Mouse (Mus musculus): Measurements from ENCODE around the gene Styk1. TPM values are rescaled to one million over a fixed set of nuclear protein-coding genes. Genes with fewer than 3 reads are reported as not detected.

Gene Styk1
- polyA plus RNA-seq, 1 experiment from 2014 or later, result 0.40 TPM

DNA sequence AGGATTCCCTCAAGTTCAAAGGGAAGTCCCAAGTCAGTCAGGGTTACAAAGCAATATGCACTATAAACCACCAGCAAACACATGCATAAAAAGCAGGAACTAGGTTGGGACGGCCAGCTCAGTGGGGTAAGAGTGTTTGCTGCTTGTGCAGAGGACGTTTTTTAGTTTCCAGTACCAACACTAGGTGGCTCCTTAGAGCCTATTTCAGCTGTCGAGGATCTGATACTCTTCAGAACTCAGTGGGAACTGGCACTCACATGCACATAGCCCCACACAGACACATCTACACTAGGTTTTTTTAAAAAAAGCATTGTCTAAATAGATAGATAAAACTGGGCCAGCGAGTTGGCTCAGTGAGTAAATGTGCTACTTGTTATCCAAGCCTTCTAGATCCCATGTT is 13.7 kb upstream of the Styk1 start:
- ATAC-seq (ENCODE audit: insufficient number of reproducible peaks, low FRiP score), result no peak
- Histone ChIP-seq H3K4me2 (no peak overlapping the region), H3K9ac (no peak overlapping the region), H3K4me1 (replicated peaks) (peaks cover 9% of the 10 kb centered on the region; the same call in 1 of the 2 replicates), H3K27me3 (replicated peaks) (no peaks in the 10 kb centered on the region), H3K9me3 (replicated peaks) (no peaks in the 10 kb centered on the region), H3K4me3 (no peak overlapping the region), H3K27ac (ENCODE audit: poor library complexity, severe bottlenecking) (no peak overlapping the region), H3K36me3 (peaks cover 65% of the 10 kb centered on the region)
- WGBS, result 43% methylated on average over 4 of the region's 4 CpGs

DNA sequence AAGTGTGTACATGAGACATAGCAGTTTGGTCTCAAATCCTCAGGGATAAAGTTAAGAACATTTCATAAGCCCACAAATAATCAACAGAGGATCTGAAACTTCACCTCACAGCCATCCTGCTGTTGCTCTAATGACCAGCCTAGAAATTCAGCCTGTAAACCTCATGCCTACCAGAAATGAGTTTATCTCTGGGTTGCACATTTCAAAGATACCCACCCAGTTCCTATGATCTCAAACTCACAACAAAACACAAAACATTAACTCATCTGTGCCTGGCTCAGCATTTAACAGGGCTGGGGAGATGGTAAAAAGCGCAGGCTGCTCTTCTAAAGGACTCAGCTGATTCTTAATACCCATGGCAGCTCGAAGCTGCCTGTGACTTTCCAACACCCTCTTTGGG is 11.0 kb upstream of the Styk1 start:
- H3K36me3 ChIP-seq, result peaks cover 53% of the 10 kb centered on the region
- 91% methylated on average over 2 of the region's 2 CpGs for WGBS
- H3K27ac ChIP-seq (ENCODE audit: poor library complexity, severe bottlenecking), result no peak overlapping the region
- ATAC-seq (ENCODE audit: insufficient number of reproducible peaks, low FRiP score), result no peak
- H3K27me3 ChIP-seq (replicated peaks), result no peaks in the 10 kb centered on the region
- no peaks in the 10 kb centered on the region for H3K4me1 ChIP-seq (replicated peaks)
- no peaks in the 10 kb centered on the region for H3K9me3 ChIP-seq (replicated peaks)
- H3K4me2 ChIP-seq, result no peak overlapping the region
- no peak overlapping the region for H3K4me3 ChIP-seq
- H3K9ac ChIP-seq, result no peak overlapping the region

DNA sequence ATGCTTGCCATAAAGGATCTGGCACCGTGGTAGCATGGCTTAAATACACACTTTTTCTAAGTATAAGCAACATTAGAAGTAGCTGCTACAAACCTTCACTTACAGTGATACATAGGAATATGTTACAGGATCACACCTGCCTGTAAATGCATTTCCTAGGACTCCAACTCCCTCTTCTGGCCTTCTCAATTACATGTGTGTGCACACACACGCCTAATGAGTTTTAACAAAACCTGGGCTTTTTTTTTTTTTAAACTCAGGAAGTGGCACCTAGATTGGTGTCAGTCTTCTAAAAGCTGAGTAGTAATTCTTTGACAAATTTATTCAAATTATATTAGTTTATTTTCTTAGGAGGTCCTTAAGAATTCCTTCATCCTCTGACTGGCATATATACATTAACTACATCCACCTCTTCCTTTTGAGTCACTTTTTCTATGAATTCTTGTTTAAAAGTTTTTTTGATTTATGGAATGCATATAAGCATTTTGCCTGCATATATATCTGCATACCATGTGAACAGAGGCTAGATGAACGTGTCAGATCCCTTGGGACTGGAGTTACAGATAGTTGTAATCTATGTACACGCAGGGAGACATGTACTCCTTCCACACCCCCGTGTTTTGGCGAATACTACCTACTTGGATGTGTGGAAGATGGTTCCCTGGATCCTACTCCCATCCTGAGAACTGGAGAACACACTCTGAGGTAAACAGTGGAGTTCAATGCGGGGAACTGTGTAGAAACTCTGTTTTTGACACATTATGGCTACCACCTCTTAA is 9.8 kb upstream of the Styk1 start:
- H3K4me2 ChIP-seq, result no peak overlapping the region
- H3K27me3 ChIP-seq (replicated peaks), result no peaks in the 10 kb centered on the region
- H3K4me3 ChIP-seq, result no peak overlapping the region
- no peak overlapping the region for H3K27ac ChIP-seq (ENCODE audit: poor library complexity, severe bottlenecking)
- WGBS, result 79% methylated on average over 7 of the region's 7 CpGs
- no peak for ATAC-seq (ENCODE audit: insufficient number of reproducible peaks, low FRiP score)
- peaks cover 46% of the 10 kb centered on the region for H3K36me3 ChIP-seq
- H3K9ac ChIP-seq, result no peak overlapping the region
- no peaks in the 10 kb centered on the region for H3K9me3 ChIP-seq (replicated peaks)
- H3K4me1 ChIP-seq (replicated peaks), result no peaks in the 10 kb centered on the region

DNA sequence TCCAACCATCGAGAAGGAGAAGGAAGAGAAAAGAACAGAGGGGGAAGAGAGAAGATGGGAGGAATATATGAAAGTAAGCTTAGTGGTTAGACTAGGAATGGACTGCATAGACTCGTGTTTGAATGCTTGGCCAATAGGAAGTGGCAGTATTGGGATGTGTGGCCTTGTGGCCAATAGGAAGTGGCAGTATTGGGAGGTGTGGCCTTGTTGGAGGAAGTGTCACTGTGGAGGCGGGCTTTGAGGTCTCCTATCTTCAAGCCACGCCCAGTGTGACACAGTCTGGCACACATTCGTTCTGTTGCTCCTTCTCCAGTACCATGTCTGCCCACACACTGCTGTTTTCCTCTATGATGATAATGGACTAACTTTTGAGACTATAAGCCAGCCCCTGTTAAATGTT is 7.3 kb upstream of the Styk1 start:
- no peak overlapping the region for H3K9ac ChIP-seq
- no peaks in the 10 kb centered on the region for H3K27me3 ChIP-seq (replicated peaks)
- H3K27ac ChIP-seq (ENCODE audit: poor library complexity, severe bottlenecking), result no peak overlapping the region
- H3K9me3 ChIP-seq (replicated peaks), result no peaks in the 10 kb centered on the region
- ATAC-seq (ENCODE audit: insufficient number of reproducible peaks, low FRiP score), result no peak
- no peak overlapping the region for H3K4me3 ChIP-seq
- H3K4me1 ChIP-seq (replicated peaks), result no peaks in the 10 kb centered on the region
- H3K4me2 ChIP-seq, result no peak overlapping the region
- peaks cover 22% of the 10 kb centered on the region for H3K36me3 ChIP-seq
- 69% methylated on average over 5 of the region's 5 CpGs for WGBS

DNA sequence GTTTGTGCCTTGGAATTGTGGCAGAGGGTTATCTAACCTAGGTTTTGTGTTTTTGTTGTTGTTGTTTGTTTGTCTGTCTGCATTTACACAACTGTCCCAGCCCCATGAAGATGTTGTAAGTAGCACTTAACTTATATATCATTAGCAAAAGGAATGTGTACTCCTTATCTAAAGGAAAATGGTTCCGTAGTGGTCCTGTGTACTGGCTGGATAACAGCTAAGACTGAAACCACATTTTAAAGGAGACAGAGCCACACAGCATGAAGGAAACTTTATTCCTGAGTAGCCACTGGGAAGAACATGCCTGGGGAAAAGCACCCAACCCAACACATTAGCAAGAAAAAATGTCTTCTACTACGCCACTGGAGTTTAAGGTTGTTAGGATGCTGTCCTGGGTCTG is 6.1 kb upstream of the Styk1 start:
- peaks cover 13% of the 10 kb centered on the region for H3K36me3 ChIP-seq
- H3K4me2 ChIP-seq, result no peak overlapping the region
- no peak overlapping the region for H3K9ac ChIP-seq
- H3K27ac ChIP-seq (ENCODE audit: poor library complexity, severe bottlenecking), result no peak overlapping the region
- no peaks in the 10 kb centered on the region for H3K4me1 ChIP-seq (replicated peaks)
- no peaks in the 10 kb centered on the region for H3K27me3 ChIP-seq (replicated peaks)
- no peaks in the 10 kb centered on the region for H3K9me3 ChIP-seq (replicated peaks)
- 46% methylated on average over 2 of the region's 2 CpGs for WGBS
- no peak for ATAC-seq (ENCODE audit: insufficient number of reproducible peaks, low FRiP score)
- no peak overlapping the region for H3K4me3 ChIP-seq

DNA sequence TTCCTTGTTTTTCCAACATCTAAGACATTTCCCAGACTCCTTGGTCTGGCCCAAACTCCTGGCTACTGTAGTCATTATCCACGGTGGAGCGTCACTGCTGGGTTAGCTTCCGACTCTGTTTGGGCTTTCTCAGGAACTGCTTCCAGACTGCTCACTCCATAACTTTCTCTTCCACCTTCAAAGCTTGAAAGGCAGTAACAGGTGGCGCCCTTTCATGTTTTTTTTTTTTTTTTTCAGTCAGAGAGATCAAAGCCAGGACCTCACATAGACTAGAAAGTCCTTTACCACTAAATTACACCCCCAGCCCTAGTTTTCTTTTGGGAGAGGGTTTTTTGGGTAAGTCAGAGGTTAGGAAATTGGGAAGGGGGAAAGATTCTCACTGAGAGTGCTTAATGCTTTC is 1.5 kb upstream of the Styk1 start:
- Histone ChIP-seq H3K9ac (no peak overlapping the region), H3K4me1 (replicated peaks) (0 out of 2 replicates have a peak, but pooled peaks cover 4% of the 10 kb centered on the region), H3K27me3 (replicated peaks) (no peaks in the 10 kb centered on the region), H3K36me3 (no peaks in the 10 kb centered on the region), H3K27ac (ENCODE audit: poor library complexity, severe bottlenecking) (no peak overlapping the region), H3K4me2 (no peak overlapping the region), H3K4me3 (no peak overlapping the region), H3K9me3 (replicated peaks) (no peaks in the 10 kb centered on the region)
- WGBS, result 37% methylated on average over 4 of the region's 4 CpGs
- no peak for ATAC-seq (ENCODE audit: insufficient number of reproducible peaks, low FRiP score)

DNA sequence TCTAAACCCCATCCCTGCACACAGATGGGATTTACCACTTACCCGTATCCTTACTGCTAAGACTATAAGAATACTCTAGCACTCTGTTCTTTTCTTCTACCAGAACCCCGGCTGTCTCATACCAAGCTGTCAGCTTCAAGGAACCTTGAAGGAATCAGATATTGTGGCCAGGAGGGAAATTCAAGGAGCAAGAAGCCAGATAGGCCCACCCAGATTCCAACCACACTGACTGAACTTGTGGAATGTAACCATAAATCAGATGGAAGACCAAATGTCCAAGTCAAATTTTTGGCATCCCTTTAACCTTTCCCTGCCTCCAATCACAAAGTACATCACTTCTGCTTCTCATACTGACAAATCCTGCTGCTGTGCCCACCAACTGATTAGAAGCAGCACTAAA is 6.4 kb downstream of the Styk1 start:
- no peak for ATAC-seq (ENCODE audit: insufficient number of reproducible peaks, low FRiP score)
- H3K27ac ChIP-seq (ENCODE audit: poor library complexity, severe bottlenecking), result no peak overlapping the region
- no peak overlapping the region for H3K9ac ChIP-seq
- no peaks in the 10 kb centered on the region for H3K36me3 ChIP-seq
- WGBS, result 83% methylated on average over 2 of the region's 2 CpGs
- H3K4me3 ChIP-seq, result no peak overlapping the region
- H3K4me1 ChIP-seq (replicated peaks), result no peaks in the 10 kb centered on the region
- H3K4me2 ChIP-seq, result no peak overlapping the region
- no peaks in the 10 kb centered on the region for H3K27me3 ChIP-seq (replicated peaks)
- H3K9me3 ChIP-seq (replicated peaks), result no peaks in the 10 kb centered on the region

DNA sequence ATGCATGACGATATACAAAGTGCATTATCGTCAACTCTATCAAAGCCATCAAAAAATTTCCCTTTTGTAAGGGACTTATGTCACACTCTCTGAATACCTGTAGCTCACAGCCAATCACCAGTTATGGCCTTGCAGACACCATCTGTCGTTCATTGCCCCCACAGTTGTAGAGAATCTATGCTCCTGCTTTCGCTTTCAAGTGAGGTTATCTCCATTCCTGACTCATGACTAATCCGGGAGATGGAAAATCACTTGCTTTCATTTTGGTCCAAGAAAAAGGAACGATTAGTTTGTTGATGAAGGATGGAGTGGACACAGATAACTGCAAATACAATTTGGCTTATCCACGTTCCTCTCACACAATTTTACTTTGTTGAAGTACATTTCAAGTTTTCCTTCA is 9.1 kb downstream of the Styk1 start:
- WGBS, result 59% methylated on average over 7 of the region's 7 CpGs
- Histone ChIP-seq H3K4me1 (replicated peaks) (no peaks in the 10 kb centered on the region), H3K4me2 (no peak overlapping the region), H3K9me3 (replicated peaks) (no peaks in the 10 kb centered on the region), H3K27ac (ENCODE audit: poor library complexity, severe bottlenecking) (no peak overlapping the region), H3K27me3 (replicated peaks) (no peaks in the 10 kb centered on the region), H3K36me3 (no peaks in the 10 kb centered on the region), H3K4me3 (no peak overlapping the region), H3K9ac (no peak overlapping the region)
- ATAC-seq (ENCODE audit: insufficient number of reproducible peaks, low FRiP score), result no peak

DNA sequence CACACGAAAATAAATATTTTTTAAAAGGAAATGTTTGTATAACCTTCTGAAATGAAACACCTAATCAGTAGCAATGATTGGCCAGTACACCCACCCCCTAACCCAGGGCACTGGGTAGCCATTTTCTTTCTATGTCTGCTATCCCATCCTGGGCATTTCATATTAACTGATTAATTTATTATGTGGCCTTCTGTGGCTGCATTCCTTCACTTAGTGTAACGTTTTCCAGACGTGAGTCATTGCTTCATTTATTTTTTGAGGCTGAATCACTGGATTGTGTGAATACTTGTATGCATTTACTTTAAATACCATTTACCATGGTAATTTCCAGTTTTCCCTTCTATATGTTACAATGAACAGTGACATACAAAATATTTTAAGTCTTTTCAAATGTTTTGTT is 13.3 kb downstream of the Styk1 start:
- WGBS, result 49% methylated on average over 3 of the region's 3 CpGs
- no peaks in the 10 kb centered on the region for H3K27me3 ChIP-seq (replicated peaks)
- H3K9ac ChIP-seq, result no peak overlapping the region
- H3K4me1 ChIP-seq (replicated peaks), result no peaks in the 10 kb centered on the region
- ATAC-seq (ENCODE audit: insufficient number of reproducible peaks, low FRiP score), result no peak
- H3K4me2 ChIP-seq, result no peak overlapping the region
- H3K36me3 ChIP-seq, result no peaks in the 10 kb centered on the region
- H3K27ac ChIP-seq (ENCODE audit: poor library complexity, severe bottlenecking), result no peak overlapping the region
- H3K4me3 ChIP-seq, result no peak overlapping the region
- no peaks in the 10 kb centered on the region for H3K9me3 ChIP-seq (replicated peaks)

DNA sequence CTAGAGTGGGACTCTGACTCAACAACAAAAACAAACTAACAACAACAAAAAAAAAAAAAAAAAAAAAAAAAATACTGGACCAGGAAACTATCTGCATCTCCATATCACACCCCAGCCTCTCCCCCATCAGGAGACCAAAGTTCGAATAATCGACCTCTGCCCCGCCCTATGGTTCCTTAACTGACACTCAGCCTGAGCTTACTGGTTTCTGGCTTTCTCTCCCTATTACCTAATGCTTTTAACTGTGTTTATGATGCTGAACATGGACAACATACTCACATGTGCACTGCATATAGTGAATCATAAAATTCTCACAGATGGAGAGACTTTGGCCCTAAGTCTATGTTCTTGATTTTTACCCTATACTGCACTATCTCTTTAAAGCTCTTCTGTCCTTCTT is 14.1 kb downstream of the Styk1 start:
- H3K27ac ChIP-seq (ENCODE audit: poor library complexity, severe bottlenecking), result no peak overlapping the region
- no peak overlapping the region for H3K9ac ChIP-seq
- no peaks in the 10 kb centered on the region for H3K27me3 ChIP-seq (replicated peaks)
- ATAC-seq (ENCODE audit: insufficient number of reproducible peaks, low FRiP score), result no peak
- no peaks in the 10 kb centered on the region for H3K4me1 ChIP-seq (replicated peaks)
- H3K9me3 ChIP-seq (replicated peaks), result no peaks in the 10 kb centered on the region
- H3K36me3 ChIP-seq, result no peaks in the 10 kb centered on the region
- no peak overlapping the region for H3K4me3 ChIP-seq
- no peak overlapping the region for H3K4me2 ChIP-seq
- whole genome bisulfite sequencing, result 71% methylated on average over 3 of the region's 3 CpGs

DNA sequence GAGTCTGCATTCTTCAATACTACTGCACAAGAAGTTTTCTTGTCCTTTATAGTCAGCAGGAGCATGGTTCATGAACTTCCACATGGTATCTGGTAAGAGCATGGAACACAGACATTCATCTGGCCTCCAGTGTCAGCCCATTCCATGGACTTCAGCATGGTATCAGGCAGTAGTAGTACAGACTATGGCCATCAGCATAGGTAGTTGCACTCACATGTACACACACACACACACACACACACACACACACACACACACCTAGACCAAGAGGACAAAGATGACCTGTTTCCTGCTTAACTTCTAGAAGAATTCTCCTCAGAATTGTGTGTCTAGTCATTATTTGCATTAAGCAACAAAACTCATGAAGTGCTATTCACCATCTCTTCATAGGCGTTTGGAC is 14.6 kb downstream of the Styk1 start:
- Histone ChIP-seq H3K27ac (ENCODE audit: poor library complexity, severe bottlenecking) (no peak overlapping the region), H3K4me2 (no peak overlapping the region), H3K4me1 (replicated peaks) (no peaks in the 10 kb centered on the region), H3K9me3 (replicated peaks) (no peaks in the 10 kb centered on the region), H3K4me3 (no peak overlapping the region), H3K9ac (no peak overlapping the region), H3K36me3 (no peaks in the 10 kb centered on the region), H3K27me3 (replicated peaks) (no peaks in the 10 kb centered on the region)
- WGBS, result 62% methylated on average over 1 of the region's 1 CpGs
- no peak for ATAC-seq (ENCODE audit: insufficient number of reproducible peaks, low FRiP score)

DNA sequence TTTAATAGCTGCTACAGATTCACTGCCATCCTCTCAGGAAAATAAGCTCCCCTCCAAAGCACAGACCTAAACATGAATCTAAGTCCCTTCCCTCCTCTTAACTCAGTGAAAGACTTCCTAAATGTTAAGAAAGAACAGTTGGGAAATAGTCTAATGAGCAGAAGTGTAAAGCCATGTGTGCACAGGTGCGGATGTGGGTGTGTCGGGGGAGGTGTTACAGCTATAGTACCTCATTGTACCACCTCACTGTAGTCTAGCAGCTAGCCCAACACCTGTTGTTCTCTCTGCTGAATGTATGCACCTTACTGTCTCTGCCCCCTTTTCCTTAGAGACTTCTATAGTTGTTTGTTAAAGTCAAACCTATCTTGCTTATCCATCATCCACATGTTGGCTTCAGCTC is 26.3 kb downstream of the Styk1 start:
- Histone ChIP-seq H3K4me2 (no peak overlapping the region), H3K27me3 (replicated peaks) (no peaks in the 10 kb centered on the region), H3K9ac (no peak overlapping the region), H3K27ac (ENCODE audit: poor library complexity, severe bottlenecking) (no peak overlapping the region), H3K9me3 (replicated peaks) (no peaks in the 10 kb centered on the region), H3K36me3 (no peaks in the 10 kb centered on the region), H3K4me3 (no peak overlapping the region), H3K4me1 (replicated peaks) (no peaks in the 10 kb centered on the region)
- WGBS, result 67% methylated on average over 2 of the region's 2 CpGs
- no peak for ATAC-seq (ENCODE audit: insufficient number of reproducible peaks, low FRiP score)
